Mouse (Mus musculus) kidney, adult 18-20 months (tissue): ENCODE measurements around the gene Lrrc3.
A peak's percentile ranks its signal among the peaks of the same experiment; 100 is the strongest.
"Not testable (repeated sequence)": the region's sequence is repeated elsewhere in the genome, so short reads cannot be mapped to it uniquely, and the experiment has no call there.

Experiments
- DNase-seq: peaks from one replicate; pipeline ENCODE4 v3.0.0; 2021

Gene Lrrc3

GRCm38 (mm10) chr10:77902211-77902893 lies at the start of gene Lrrc3:
TSS of gene Lrrc3 (minus strand) at chr10:77902536.
- peak; percentile 67 for DNase-seq

- DNase-seq, result not testable (repeated sequence)
Measured at GRCm38 (mm10) chr10:77950468-77950867, 48.1 kb upstream of the Lrrc3 start.

GRCm38 (mm10) chr10:77939685-77940084 lies 37.3 kb upstream of the Lrrc3 start:
- no peak for DNase-seq

DNA sequence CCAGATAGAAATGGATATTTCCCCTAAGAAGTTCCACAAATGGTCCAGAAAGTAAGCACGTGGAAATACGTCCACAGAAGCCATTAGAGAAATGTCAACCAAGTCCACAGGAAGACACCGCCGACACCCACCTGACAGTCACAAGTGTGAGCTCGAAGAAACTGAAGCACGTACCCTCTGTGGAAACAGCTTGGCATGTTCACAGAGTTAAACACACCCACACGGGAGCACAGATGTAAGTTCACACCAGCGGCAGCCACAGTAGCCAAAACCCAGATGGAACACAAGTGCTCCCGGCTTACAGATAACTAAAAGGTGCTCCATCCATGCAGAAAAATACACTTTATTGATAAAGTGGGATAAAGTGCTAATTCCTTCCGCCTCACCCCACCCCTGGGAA lies 25.0 kb upstream of the Lrrc3 start:
- DNase-seq, result no peak

- peak; percentile 64 for DNase-seq
Measured at GRCm38 (mm10) chr10:77926140-77926539, 23.8 kb upstream of the Lrrc3 start.

DNA sequence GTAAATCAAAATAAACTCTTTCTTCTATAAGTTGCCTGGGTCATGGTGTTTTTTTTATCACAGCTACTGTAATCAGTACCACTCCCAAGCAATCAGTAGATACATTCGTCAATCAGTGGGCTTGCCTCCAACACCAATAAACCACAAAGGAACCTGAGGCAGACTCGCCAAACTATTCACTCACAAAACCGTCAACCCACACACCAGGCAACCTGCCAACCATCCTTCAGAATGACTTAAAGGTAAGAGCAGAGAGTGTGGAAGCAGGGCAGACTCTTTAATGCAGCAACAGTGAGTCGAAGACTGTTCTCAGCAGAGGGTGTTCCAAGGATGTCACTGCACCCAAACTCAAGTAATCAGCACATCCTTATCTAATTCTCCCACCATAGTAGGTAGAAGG lies 20.3 kb upstream of the Lrrc3 start:
- DNase-seq, result no peak

DNA sequence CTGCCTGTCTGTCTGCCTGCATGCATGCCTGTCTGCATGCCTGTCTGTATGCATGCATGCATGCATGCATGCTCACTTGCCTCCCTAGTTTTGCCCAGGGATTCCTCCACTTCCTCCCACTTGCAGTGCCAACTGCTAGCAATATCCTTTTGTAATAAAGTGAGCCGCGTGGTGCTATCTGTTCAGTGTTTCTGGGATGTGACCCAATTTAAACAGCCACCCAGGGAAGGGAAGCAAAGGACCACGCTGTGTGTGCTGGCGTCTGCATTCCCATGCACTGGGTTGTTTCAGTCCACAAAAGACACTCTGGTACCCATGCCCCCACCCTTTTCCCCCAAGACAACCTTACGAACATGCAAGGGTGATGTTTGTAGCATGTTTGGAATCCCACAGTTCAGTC lies 18.7 kb upstream of the Lrrc3 start:
- no peak for DNase-seq

GRCm38 (mm10) chr10:77916636-77917335 lies 14.4 kb upstream of the Lrrc3 start:
- DNase-seq, result peak; percentile 74

GRCm38 (mm10) chr10:77913292-77913691 lies 11.0 kb upstream of the Lrrc3 start:
- no peak for DNase-seq

GRCm38 (mm10) chr10:77912605-77913004 lies 10.3 kb upstream of the Lrrc3 start:
- no peak for DNase-seq

DNA sequence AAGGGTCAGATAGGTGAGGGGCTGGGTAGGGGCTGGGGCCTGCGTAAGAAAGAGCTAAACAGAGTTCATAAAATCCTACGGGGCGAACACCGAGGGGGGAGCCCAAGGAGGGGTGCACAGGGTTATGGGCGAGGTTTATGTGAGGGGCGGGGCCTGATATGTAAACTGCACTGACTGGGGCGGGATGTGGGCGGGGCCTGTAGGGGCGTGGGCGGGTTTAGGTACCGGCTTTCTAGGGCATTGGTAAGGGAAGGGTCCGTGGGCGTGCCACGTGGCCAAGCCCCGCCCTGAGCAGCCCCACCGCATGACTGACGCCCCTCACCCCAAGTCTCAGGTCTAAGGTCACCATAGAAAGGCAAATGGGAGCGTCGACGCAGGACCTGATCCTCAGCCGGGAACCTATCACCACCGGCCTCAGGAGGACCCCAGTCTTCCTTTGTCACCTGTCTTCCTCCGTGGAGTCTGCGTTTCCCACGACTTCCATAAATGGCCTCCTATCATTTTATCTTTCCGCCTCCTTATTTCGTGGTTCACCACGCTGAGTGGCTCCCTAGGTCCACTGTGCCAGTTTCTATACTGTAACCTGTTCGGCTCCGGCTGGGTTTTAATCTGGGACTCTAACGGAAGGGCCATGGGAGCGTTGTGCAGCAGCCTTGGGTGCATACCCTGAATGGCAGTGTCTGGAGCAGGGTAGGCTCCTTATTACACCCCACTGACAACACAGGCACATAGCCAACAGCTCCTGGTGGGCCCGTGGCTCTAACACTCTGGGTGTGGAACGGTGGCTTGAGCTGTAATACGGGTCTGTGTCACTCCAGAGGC lies 769 bp upstream of the Lrrc3 start:
- no peak for DNase-seq

DNA sequence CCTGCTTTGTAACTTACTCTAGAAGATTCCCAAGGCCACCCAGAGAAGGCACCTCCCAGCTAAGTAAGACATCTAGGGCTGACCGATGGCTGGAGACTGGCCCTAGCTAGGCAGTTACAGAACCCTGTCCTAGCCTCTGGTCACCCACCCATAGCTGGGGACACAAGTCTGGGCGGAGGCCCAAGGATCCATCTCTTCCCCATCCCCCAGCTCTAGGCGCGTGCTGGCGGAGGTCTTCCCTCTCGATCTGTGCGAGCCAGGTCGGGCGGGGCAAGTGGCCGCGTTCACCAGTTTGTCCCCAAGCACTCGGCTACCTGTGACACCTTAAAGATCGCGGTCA lies 495 bp downstream of the Lrrc3 start:
- no peak for DNase-seq

DNA sequence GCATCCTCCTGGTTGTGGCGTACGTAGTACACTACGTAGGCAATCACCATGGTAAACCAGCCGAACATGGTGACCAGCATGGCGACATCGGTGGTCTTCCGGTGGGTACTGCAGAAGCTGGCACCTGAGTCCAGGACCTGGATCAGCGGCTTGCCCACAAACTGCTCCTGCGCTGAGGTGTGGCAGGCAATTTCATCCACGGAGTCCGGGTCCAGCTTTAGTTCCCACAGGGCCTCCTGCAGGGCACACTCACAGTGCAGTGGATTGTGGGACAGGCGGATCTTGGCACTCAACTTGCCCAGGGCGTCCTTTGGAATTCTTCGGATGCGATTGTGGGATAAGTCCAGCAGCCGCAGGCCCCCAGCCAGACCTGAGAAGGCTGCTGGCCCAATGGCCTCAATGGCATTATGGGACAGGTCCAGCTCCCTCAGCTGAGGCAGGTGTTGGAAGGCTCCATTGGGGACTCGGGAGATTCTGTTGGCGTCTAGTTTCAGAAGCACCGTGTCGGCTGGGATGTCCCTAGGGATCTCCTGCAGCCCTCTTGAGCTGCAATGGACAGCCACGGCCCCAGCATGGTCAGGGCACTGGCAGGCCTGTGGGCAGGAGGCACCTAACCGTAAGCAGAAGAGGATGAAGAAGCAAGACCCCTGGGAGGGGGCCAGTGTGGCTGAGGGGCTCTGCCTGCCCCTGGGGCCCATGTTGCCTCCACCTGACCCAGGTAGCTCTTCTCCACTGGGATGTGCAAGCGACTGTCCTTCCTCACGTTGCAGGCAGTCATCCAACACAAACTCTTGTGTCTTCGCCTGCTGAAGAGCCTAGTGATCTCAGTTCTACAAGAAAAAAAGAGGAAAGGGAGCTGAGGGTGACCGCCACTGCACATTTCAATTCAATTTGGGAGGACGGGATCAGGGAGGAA lies 1.2 kb downstream of the Lrrc3 start:
- no peak for DNase-seq

- DNase-seq, result peak; percentile 45
Measured at GRCm38 (mm10) chr10:77900126-77900525, 2.2 kb downstream of the Lrrc3 start.

GRCm38 (mm10) chr10:77895562-77895961 lies 6.8 kb downstream of the Lrrc3 start:
- DNase-seq, result no peak

DNA sequence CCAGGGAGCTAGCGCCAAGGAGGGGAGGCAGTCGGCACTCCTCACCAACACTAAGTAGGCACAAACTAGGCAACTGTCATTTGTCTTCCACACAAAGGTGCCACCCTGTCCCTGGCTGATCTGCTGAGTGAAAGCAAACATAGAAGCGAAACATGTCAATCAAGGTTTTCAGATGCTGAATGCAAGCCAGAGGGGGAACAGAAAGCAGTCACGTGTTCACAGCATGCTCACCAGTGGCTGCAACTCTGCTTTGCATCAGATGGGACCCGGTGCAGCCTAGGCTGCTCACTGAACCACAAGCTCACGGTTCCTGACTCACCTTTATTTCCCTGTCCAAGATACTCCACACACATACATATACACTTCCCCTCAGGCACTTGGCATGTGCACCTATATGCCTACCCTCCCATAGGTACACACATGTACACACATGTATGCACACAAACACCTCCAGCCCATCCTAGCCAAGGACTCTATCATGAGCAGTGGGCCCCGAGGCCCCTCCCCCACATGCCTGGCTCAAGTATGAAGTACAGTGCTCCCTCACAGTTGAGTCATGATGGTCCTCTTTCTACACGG lies 11.3 kb downstream of the Lrrc3 start:
- no peak for DNase-seq

DNA sequence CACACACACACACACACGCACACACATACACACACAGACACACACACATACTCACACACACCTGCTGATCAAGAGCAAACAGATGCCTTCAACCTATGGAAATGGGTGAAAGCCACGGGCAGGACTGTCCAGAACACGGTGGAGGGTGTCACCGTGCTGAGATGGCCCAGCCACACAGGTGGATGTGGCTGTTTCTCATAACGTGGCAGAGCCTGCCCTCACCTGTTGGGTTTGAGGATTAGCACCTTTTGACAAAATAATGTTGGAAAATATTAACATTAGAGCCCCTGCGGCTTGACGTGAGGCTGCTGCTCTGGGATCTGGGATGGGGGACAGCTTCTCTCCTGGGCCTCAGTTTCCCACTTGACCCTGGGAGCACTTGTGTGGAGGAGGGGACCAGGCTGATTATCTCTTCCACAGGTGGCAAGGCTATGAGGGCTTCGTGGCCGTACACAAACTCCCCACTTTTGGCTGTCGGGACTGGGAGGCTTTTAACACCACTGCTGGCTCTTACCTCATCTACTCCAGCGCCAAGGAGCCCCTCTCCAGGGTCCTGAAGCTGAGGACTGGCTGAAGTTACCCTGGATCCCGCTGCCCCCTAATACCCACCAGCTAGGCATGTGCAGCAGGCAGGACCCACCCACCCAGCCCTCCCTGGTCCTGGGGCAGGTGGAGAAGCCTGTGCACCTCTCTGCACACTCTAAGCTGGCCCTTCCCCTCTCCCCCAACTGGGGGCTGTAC lies 16.2 kb downstream of the Lrrc3 start:
- DNase-seq, result no peak

DNA sequence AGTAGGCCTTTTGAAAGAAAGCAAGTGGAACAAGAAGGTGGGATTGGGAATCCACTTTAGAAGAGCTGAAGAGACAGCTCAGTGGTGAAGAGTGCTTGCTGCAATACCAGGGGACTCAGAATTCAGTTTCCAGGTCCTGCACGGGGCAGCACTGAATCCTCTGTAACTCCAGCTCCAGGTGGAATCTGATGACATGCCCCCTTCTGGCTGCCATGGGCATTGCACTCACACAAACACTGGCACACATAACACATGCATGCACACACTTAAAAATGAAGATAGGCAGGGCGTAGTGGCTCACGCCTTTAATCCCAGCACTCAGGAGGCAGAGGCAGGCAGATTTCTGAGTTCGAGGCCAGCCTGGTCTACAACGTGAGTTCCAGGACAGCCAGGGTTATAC lies 19.8 kb downstream of the Lrrc3 start:
- no peak for DNase-seq

GRCm38 (mm10) chr10:77880305-77880704 lies 22.0 kb downstream of the Lrrc3 start:
- no peak for DNase-seq

GRCm38 (mm10) chr10:77878985-77879384 lies 23.4 kb downstream of the Lrrc3 start:
- peak; percentile 48 for DNase-seq

DNA sequence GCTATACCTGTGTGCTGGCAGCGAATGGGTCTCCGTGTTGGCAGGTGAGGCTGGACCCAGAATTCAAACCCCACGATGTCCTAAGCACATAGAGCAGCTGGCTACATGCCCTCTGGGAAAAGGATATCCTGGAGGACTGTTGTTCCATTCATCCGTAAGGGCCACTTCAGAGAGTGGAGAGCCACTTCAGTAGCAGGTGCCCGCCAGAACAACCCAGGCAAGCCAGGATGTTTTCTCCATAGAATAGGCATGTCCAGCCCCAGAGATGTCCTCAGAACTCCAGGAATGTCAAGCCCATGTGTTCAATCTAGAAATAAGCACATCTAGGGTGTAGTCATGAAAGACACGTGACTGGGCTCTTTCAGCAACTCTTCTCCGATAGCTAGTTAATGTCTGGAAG lies 32.7 kb downstream of the Lrrc3 start:
- no peak for DNase-seq

- DNase-seq, result no peak
Measured at GRCm38 (mm10) chr10:77867546-77867945, 34.8 kb downstream of the Lrrc3 start.
